Mouse (Mus musculus): Measurements from ENCODE around the gene St3gal3. TPM values are rescaled to one million over a fixed set of nuclear protein-coding genes. Genes with fewer than 3 reads are reported as not detected.

The St3gal3 gene
- total RNA-seq, 2 experiments from 2014 or later = 47.1 to 48.7 TPM

GRCm38 (mm10) chr4:118028994-118029393, 105.7 kb downstream of the St3gal3 start:
- DNase-seq (ENCODE audit: low spot score in 2 of 2) = no peak

- DNase-seq (ENCODE audit: low spot score in 2 of 2) = no peak
These were observed 108.8 kb downstream of the St3gal3 start for GRCm38 (mm10) chr4:118025931-118026330.

- no peak for DNase-seq (ENCODE audit: low spot score in 2 of 2)
These were observed 109.3 kb downstream of the St3gal3 start for GRCm38 (mm10) chr4:118025381-118025780.

- DNase-seq (ENCODE audit: low spot score in 2 of 2) = peak in 1 of 2 experiments; percentile 57
These were observed 111.9 kb downstream of the St3gal3 start for GRCm38 (mm10) chr4:118022811-118023210.

- no peak for DNase-seq (ENCODE audit: low spot score in 2 of 2)
These were observed 112.3 kb downstream of the St3gal3 start for GRCm38 (mm10) chr4:118022406-118022805.

GRCm38 (mm10) chr4:118019640-118020039, 115.1 kb downstream of the St3gal3 start:
- DNase-seq (ENCODE audit: low spot score in 2 of 2) = peak in 1 of 2 experiments; percentile 38

GRCm38 (mm10) chr4:118019218-118019617, 115.5 kb downstream of the St3gal3 start:
- no peak for DNase-seq (ENCODE audit: low spot score in 2 of 2)

GRCm38 (mm10) chr4:118017021-118017805, 117.5 kb downstream of the St3gal3 start:
- DNase-seq (ENCODE audit: low spot score in 2 of 2) = no peak

GRCm38 (mm10) chr4:118016323-118016911, 118.3 kb downstream of the St3gal3 start:
- no peak for DNase-seq (ENCODE audit: low spot score in 2 of 2)

GRCm38 (mm10) chr4:118015636-118016035, 119.1 kb downstream of the St3gal3 start:
- DNase-seq (ENCODE audit: low spot score in 2 of 2) = no peak

GRCm38 (mm10) chr4:118015126-118015525, 119.6 kb downstream of the St3gal3 start:
- DNase-seq (ENCODE audit: low spot score in 2 of 2) = no peak

GRCm38 (mm10) chr4:118010661-118011173, 124.0 kb downstream of the St3gal3 start:
- DNase-seq (ENCODE audit: low spot score in 2 of 2) = no peak

- no peak for DNase-seq (ENCODE audit: low spot score in 2 of 2)
These were observed 126.2 kb downstream of the St3gal3 start for GRCm38 (mm10) chr4:118008433-118009033.

- DNase-seq (ENCODE audit: low spot score in 2 of 2) = no peak
These were observed 133.4 kb downstream of the St3gal3 start for GRCm38 (mm10) chr4:118001355-118001754.

- DNase-seq (ENCODE audit: low spot score in 2 of 2) = no peak
These were observed 134.0 kb downstream of the St3gal3 start for GRCm38 (mm10) chr4:118000605-118001208.

GRCm38 (mm10) chr4:117999951-118000350, 134.8 kb downstream of the St3gal3 start:
- DNase-seq (ENCODE audit: low spot score in 2 of 2) = no peak

GRCm38 (mm10) chr4:117997381-117998269, 137.1 kb downstream of the St3gal3 start:
- DNase-seq (ENCODE audit: low spot score in 2 of 2) = no peak

- no peak for DNase-seq (ENCODE audit: low spot score in 2 of 2)
These were observed 138.0 kb downstream of the St3gal3 start for GRCm38 (mm10) chr4:117996701-117997100.

- no peak for DNase-seq (ENCODE audit: low spot score in 2 of 2)
These were observed 139.3 kb downstream of the St3gal3 start for GRCm38 (mm10) chr4:117995461-117995860.

GRCm38 (mm10) chr4:117993421-117993820, 141.3 kb downstream of the St3gal3 start:
- no peak for DNase-seq (ENCODE audit: low spot score in 2 of 2)

GRCm38 (mm10) chr4:117992872-117993271, 141.8 kb downstream of the St3gal3 start:
- no peak for DNase-seq (ENCODE audit: low spot score in 2 of 2)
